Mouse (Mus musculus) thymus, postnatal 36 days (tissue): Measurements from ENCODE around the gene Map3k20.
A peak's percentile ranks its signal among the peaks of the same experiment; 100 is the strongest.

Source experiments
- DNase-seq, 2 experiments: peaks; one replicate each; pipeline ENCODE4 v3.0.0; 2022; ENCODE audit warnings: mixed read lengths in 2 of 2

The Map3k20 gene

DNA sequence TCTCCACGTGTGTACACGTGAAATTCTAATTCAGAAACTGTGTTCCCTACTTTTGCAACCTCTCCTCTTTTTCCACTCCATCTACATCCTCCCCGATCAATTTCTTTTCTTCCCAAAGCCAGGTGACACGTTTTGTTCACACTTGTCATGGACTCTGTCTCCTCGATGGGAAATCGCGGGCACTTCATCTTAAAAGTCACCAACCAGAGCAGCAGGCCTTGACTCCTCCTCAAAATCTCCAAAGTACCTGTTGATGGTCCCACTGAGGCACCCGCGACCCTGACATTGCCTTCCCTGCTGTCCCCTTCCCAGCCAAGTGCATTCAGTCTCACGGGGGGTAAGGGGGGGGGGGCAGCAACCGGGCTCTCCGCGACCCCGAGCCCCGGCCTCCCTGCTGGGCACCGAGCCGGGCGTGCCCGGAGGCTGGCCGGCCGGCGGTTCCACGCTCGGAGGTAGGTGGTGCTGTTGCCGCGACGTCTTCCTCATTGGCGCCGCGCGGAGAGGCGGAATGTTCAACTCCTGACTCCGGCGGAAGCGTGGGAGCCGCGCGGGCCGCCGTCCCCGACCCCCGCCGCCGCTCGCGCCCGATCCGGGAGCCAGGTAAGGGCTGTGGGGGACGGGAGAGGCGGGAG lies at the start of gene Map3k20:
TSS of gene Map3k20 (plus strand) at position 382 of the 632 bp plus-strand sequence.
- peak; percentile 57 to 60 for DNase-seq

DNA sequence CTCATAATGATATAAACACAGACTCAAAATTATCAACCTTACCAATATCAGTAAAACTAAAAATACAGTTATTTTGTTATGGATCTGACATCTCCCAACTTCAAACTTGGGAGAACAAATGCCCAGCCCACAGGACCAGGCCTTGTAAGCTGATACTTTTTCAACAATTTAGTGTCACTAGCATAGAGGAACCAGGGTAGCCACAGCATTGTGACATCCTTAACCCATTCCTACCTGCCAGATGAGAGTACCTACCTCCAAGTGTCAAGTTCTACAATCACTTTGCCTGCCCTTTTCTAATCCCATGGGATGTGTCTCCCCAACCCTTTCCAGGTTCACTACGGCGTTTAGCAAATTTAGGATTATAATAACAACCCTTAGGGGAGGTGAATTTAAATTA lies 47.0 kb upstream of the Map3k20 start:
- DNase-seq = no peak

DNA sequence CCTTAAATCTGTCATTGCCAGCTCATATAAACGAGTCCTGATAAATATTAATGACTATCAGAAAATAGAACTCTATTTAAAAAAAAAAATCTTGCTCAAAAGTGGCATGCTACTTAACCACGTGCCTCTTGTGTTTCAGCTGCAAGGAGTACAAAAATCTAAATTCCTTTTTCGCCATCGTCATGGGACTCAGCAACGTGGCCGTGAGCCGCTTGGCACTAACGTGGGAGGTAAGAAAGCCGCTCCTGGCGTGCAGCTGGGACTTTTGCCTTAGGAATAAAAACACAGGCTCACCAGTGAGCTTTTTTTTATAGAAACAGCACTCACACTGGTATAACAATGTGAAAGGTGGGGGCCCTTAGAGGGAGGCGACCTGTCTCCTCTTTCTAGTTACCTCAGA lies 46.5 kb upstream of the Map3k20 start:
- DNase-seq = no peak

DNA sequence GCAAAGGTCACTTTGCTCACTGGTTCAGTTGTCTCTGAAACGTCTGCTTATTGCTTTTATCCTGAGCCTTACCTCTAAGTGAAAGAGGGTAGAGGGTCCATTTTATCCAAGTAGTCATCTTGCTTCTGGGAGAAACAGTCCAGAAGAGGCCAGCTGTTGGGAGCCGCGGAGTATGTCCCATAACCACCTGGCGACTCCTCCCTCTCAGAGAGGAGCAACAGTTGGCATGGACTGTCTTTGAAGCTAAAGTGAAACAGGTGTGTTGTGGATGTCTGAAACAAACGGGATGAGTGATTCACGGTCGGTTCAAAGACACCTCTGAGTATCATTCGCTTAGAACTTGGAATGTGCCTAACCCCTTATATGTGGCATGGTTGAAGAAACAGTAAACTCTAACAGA lies 46.0 kb upstream of the Map3k20 start:
- no peak for DNase-seq

DNA sequence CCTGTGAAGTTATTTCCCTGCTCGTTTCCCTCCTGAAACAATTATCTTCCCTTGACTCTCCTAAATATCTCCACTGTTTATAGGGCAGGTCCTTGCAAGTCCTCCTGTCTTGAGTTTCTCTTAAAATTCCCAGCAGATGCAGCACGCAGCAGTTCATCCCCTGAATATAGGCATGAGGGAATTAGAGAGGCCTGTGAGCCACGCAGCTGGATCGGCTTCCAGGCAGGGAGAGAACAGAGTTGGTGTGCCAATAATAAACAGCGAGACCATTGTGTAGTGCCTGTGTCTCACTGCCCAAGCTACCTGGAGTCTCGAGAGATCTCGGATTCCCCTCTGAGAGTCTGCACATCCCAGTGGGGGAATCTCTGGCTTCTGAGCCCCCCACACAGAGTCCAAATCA lies 45.4 kb upstream of the Map3k20 start:
- DNase-seq = no peak

DNA sequence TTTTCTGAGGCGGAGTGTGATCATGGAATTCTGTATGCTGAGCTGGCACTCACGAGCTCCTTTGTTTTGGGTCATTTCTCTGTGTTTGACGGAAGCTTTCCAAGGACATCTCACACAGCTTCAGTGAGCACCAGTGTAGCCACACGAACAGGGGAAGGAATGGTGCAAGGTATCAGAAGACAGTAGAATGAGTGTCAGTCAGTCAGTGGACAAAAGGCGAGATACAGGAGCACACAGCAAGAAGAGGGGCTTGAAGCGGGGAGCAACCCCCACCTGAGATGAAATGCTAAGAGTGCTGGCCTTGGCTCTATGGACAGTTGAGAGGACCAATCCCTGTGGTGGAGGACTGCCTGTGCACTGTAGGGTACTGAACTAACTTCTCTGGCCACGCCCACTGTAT lies 44.7 kb upstream of the Map3k20 start:
- DNase-seq = no peak

DNA sequence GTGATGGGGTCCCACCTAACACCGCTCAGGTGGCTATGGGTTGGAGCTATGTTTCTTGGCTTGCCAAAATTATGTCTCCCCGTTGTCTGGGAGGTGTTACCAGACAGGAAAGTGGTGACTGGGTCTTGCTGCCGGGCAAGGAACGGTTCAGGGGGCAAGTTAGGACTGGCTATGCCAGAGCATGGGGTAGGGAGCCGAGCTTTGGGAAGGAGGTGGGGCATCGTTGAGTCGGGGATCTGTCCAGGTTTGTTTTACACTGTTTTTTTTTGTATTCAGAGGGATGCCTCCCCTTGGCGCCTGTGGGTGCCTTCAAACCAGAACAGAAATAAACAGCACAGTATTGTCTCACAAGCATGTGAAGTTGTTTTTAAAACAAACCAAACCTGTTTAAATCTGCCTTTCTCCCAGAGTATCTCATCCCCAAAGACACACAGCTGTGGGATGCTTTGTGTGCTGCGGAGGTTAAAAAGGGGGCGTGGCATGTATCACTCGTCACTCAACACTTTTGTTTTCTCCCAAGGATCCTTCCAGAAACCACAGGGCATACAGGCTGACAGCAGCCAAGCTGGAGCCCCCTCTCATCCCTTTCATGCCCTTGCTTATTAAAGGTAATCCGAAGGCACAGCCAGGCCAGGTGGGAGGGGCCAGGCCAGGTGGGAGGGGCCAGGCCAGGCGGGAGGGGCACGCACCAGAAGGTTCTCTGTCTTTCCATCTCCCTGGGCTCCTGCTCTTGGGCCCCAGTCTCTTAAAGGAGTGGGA lies 43.5 kb upstream of the Map3k20 start:
- no peak for DNase-seq

DNA sequence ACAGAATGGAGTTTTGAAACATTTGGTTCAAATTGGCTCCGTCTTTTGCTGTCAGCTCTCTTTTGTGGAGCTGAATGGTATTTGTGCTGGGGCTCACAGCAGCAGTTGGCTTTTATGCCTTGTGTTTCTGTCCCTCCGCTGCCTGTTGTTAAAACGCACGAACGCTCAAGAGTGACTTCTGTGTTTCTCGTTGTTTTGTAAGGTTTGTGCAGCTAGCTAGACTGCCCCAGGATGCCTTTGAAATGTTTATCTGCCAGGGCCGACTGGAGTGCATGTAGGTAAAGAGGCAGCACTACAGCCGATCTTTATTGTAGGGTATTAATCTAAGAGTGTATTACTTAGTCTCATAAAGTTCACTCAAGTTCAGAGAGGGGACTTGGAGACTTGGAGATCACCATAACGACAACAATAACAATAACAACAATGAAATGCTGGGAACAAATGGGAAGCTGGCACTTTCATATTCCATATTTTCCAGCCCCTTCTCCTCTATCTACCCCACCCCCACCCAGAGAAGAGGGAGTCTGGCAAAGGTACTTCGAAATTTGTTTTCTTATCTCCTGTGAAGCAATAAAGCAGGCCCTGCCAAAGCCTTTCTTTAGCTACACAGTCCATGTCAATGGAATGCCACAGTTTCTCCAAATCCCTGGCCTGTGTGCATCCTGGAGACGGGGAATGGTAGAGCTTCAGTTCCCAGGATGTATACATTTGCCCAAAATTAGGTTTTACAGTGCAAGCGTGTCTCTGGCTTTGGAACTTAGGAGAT lies 42.3 kb upstream of the Map3k20 start:
- DNase-seq = no peak

DNA sequence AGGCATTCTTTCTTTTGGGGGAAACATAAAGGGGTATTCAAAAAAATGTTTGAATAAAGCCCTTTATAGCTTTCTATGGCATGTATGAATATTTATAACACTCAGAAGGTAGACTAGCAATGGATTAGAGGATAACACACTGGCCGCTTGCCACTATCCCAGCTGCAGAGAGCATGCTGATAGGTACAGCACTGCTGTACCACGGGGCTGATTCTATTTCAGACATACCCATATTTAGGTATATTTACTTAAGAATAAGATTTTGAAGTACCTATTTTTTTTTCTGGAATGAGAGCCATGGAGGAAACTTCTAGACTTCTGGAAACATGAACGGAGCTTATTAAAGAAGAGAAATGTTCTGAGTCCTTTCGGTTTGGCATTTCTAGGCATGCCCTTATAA lies 39.8 kb upstream of the Map3k20 start:
- no peak for DNase-seq

DNA sequence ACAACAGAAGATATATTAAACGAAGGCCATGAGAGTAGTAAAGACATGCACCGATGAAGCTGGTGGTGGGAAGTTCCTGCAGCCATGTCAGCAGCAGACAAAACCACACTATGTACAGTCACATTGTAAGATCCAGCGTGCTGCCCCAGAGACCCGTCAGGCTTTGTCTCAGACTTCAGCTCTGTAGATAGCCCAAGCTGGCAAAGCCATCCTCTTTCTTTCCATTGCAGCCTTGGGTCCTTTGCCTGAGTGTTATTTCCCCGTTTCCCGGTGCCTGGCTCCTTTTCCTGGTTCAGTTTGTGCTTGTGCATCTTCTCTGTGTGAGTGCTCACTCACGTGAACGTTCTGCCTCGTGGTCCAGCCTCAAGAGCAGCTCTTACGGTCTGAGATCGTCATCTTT lies 39.1 kb upstream of the Map3k20 start:
- no peak for DNase-seq

DNA sequence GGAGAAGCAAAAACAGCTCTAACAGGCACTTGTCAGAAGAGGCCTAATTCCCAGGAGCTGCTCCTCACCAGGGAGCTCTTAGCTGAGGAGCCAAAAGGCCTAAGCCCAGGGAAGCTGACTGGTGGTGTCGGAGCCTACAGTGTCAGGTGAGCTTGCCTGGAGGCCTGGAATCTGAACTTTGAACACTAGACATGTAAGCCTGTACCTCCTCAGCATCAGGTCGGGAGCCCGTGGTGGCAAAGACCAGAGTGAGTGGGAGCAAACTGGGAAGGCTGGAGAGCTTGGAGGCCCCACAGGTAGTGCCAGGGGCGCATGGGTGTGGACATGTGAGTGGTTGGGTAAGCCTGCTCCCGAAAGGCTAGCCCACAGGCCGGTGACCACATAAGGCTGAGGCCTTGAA lies 37.6 kb upstream of the Map3k20 start:
- no peak for DNase-seq

DNA sequence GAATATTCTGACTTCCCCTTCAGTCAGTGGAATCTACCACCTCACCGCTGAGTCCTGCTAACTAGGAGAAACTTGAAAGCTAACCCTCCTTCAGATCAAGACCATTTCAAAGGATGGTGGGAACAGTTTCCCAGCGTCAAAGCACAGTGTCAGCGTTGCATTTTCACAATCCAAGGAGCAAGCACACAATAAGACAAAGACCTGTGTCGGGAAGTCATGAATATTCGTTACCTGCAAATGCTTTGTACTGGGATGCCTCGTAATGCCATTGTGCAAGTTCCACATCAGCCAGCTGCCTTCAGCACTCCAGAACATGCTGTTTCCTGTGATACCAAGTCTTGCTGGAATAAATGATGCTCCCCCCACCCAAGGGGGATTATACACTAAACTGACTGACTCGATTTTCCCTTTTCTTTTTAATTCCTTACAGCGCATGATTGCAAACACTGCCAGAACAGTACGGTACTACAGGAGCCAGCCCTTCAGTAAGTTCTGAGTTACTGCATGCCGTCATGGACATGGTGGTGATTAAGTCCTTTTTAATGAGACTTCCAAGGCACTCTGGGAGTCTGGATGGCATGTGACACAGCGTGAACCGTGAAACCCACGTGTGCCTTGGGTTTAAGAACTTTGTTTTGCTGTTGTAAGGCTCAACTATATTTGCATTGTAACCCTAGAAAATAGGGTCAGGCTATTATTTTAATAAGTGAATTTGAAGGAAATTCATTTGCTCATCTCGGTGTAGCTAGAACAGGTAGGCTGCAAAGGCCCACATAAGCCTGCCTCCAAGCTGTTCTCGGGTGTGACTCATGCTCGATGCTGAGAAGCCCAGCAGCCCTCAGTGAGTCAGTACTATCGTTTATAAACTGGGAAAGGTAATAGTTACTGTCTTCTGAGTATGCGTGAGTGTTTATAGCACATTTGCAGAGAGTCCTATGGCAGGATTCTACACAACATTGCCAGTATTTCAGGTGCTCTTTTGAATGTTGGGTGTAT lies 32.6 kb upstream of the Map3k20 start:
- no peak for DNase-seq

DNA sequence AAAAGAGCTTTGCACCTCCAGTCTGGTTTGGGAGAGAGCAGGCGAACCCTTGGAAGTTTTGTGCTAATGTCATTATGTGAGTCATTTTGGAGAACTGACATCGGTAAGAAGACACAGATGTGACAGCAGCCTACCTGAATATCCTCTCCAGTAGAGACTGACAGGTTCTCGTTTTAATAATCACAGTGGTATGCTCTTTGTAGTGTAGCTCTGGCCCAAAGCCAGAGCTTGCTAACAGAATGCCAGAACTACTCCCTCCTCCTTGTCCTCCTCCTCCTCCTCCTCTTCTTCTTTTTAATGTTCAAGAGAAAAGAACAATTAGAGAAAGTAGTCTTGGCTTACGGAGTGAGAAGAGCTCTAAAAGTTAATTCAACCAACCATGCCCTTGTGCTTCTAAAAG lies 31.6 kb upstream of the Map3k20 start:
- DNase-seq = no peak

DNA sequence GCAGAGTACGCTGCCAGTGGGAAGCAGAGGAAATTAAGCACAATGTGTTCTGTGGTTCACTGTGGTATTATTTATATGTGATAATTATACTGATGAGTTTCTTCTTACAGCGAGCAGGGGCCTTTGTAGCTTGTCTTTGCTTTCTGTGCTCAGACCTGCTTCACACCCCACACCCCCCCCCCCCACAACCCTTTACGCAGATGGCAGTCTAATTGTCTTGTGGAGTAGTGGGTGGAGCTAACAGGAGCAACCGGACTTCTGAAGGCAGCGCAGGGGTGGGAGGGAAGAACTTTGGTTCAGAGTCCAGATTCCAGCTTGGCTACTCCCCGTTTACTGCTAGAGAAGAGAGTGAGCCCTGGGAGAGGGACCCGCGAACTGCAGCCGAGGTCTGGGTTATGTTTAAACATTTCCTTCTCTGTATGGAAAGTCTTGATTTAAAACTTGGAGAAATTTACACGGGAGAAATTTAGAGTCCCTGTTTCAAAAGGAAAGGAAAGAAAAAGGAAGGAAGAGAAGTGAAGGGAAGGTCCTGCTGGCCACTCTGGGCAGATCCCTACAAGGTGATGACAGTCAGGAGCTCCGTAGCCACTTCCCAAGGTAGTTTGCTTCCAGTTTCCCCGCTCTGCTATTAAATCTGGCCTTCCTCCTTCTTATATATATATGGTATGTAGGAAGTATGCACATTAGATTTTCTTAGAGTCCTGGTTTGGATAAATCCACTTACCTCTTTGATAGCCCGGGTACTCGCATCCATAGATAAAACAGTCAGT lies 30.4 kb upstream of the Map3k20 start:
- no peak for DNase-seq

DNA sequence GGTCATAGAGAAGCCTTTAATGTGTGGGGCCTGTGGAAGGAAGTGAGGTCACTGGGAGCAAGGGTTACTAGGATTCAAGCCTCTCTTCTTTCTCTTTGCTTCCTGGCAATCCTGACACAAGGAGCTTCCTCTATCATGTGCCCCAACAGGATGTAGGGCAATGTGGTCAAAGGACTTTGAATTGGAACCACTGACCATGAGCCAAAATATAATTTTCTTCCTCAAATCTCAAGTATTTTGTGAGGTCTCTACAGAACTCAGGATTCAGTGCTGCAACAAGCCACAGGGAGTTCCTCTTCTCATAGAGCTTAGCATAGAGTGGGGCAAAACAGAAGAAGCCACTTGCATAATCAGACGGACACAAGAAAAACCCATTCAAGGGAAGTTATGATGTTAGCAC lies 24.7 kb upstream of the Map3k20 start:
- no peak for DNase-seq

DNA sequence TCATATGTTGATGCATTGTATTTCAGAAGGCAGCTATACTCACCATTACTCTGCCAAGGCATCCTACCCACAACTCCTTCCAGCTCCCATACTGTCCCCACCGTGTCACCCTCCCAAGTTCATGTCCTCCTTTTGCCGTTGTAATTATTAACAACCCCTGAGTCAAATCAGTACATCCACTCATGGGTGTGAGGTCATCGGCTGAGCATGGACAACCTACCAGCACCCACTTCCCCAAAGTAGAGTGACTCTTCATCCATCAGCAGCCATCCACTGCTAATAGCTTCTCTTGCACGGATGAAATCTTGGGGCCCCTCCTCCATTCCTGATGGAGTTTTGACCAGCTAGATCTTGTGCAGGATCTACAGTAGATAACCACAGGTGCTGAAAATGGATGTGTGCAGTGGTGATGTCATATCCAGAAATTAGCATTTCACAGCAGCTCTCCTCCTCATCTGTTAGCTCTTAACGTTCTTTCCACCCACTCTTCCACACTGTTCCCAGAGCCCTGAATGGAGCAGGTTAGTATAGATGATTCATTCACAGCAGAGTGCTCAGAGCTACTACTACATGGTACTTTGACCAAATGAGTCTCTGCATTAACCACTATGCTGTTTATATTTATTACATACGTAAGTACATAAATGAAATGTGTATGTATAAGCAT lies 22.5 kb upstream of the Map3k20 start:
- no peak for DNase-seq

DNA sequence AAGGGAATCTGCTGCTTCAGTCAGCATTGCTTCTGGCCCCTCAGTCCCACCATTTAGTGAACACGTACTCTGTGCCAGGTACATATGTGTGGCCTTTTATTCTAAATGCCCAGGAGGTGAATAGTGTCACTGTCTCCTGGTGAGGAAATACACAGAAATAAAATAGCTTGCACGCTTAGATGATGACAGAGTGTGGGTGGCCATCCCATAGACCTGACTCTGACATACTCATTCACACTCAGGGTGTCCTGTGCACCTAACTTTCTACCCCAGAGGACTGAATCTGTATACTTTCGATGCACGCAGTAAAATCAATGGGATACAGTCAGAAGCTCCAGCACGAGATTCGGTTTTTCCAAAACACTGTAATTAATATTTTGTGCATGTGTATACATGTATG lies 18.0 kb upstream of the Map3k20 start:
- no peak for DNase-seq

DNA sequence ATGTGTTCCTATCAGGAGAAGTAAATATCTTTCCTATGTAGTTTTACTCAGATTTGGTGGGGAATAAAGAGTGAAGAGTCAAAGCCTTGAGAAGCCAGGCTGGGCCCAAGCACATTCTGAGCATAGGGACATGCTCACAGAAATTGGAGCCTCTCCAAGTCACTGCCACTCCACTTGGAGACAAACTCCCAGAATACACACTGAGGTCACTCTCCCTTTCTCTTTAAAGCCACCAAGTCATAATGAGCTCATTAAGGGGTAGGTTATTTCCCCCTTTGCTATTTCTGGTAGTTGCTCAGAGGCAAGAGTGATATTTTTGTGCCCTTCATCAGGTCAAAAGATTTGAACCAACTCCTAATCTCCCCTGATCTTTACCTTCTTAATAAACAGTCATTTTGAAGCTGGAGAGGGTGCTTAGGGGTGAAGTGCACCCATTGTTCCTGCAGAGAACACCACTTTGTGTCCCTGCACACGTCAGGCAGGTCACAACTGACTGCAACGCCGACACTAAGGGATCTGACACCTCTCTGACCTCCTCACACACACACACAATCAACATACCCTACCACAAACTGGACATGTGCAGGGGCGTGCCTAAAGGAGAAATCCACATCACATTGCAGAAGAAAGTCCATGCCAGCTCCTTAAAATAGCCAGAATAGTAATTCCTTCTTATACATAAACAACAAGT lies 15.6 kb upstream of the Map3k20 start:
- DNase-seq = no peak

DNA sequence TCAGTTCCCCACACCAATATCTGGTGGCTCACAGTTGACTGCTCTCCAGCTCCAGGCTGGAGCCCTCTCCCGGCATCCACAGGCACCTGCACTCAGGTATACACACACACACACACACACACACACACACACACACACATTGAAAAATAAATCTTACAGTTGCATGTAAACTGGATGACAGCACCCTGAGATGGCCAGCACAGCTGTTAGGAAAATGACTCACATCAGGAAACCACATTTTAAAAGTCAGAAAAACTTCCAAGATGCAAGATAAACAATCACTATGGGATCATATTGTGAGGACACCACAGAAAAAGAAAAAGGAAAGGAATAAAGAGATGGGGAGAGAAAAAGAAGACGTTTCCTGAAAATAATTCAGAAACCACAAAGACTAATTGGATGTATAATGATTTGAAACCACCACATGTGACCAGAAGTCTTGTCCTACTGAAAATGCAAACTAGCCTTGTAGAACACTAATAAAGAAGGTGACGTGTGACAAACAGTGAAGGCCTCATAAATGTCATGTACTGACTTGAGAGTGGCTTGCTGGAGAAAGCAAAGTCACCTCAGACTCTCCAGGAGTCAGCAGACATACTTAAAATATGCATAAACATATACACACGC lies 7.1 kb upstream of the Map3k20 start:
- DNase-seq = no peak

DNA sequence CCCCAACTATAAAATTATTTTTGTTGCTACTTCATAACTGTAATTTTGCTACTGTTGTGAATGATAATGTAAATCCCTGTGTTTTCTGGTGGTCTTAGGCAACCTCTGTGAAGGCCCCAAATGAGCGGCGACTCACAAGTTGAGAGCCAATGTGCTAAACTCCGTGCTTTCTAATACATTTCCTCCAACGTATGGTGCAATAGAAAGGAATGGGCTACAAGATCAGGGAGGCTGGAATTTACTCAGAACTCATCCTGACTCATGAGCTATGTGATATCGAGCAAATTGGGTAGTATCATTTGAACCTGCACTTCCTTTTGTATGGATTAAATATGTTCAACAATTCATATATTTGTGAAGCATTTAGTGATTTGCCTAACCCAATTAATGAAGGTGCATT lies 4.9 kb upstream of the Map3k20 start:
- DNase-seq = no peak
